Mouse (Mus musculus) Muller cell, postnatal 12 days (primary cell): ENCODE measurements around the gene Nxf2.
"Not testable (repeated sequence)": the region's sequence is repeated elsewhere in the genome, so short reads cannot be mapped to it uniquely, and the experiment has no call there.

ENCODE experiments used
- DNase-seq: peaks from one replicate; pipeline ENCODE4 v3.0.0-alpha.2; 2015; ENCODE audit errors: inconsistent ontology term

Nxf2 gene

DNA sequence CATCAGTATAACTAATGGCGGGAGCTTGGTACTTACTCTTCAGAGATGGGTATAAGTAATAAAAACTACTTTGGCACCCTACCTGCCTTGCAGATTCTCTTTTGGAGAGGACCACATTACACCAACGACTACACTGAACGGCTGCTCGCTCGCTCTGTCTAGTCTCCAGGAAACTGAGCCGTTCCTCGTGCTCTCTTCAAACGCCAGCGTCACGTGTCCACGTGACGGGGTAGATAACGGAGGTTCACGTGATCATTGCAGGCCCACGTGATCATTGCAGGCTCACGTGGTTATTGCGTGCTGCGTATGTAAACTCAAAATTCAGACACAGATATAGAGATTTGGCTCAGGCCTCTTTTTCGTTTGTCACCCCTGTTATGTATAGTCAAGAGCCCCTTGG lies at the start of gene Nxf2:
Nxf2 (minus strand) TSS at position 209 of the 400 bp plus-strand sequence.
- no peak for DNase-seq

DNA sequence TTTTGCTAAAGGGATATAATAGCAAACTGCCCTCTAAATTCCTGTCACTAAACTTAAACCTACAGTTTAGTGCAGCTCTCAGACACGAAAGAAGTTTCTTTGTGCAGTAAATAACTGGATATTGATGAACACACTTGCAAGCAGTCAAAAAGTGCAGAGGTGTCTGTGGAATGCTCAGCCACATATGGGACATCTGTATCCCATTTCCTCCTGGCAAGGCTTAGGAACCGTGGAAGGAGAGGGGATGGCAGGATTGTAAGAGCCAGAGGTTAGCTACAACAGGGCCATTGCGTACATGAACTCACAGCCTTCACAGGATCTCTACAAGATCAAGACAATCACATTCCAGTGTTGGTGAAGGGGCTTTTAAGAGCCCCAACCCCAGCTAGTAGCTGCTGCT lies 46.8 kb upstream of the Nxf2 start:
- DNase-seq: no peak

- no peak for DNase-seq
These were observed 44.9 kb upstream of the Nxf2 start for GRCm38 (mm10) chrX:135009471-135009815.

- DNase-seq: peak; percentile 94
These were observed 44.3 kb upstream of the Nxf2 start, which contains the start of gene Zmat1 for GRCm38 (mm10) chrX:135008720-135009470. Gene Zmat1 (minus strand): TSS chrX:135009209.

- peak; percentile 39 for DNase-seq
These were observed 43.5 kb upstream of the Nxf2 start for GRCm38 (mm10) chrX:135008021-135008420.

- DNase-seq: peak; percentile 59
These were observed 1.1 kb downstream of the Nxf2 start for GRCm38 (mm10) chrX:134963305-134964094.

GRCm38 (mm10) chrX:134930361-134930760 lies 34.2 kb downstream of the Nxf2 start:
- DNase-seq: peak; percentile 12

DNA sequence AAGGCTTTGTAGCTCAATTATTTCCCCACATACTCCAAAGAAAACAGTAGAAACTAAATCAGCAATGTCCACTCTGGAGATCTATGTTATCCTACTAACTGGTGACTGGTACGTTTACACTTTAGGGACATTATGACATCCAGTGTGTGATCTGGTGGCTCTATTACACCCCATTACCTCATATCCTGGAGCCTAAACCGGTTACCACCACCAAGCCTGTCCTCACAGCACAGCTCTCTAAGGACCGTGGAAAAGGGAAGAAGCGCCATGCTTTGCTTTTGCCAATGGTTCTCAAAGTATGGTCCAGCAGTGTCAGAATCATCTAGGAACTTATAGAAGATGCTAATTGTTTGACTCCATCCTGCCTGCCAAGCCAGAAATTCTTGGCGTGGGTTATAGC lies 34.6 kb downstream of the Nxf2 start:
- no peak for DNase-seq

DNA sequence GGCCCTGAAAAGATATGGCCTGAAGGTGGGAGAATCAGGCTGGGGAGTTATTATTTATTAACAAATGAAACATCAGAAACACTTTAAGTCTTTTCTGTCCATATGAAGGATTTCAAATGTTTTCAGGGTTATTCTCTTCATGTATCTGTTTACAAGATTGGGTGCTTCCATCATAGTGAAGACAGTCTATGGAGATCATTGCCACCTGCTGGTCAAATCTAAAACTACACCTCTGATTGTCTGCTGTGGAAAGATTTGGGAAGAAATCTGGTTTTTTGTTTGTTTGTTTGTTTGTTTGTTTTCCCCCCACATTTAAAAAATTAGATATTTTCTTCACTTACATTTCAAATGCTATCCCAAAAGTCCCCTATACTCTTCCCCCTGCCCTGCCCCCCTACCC lies 39.5 kb downstream of the Nxf2 start:
- peak; percentile 12 for DNase-seq

GRCm38 (mm10) chrX:134923675-134924424 lies 40.7 kb downstream of the Nxf2 start:
- DNase-seq: peak; percentile 53

GRCm38 (mm10) chrX:134919220-134919619 lies 45.3 kb downstream of the Nxf2 start:
- no peak for DNase-seq

DNA sequence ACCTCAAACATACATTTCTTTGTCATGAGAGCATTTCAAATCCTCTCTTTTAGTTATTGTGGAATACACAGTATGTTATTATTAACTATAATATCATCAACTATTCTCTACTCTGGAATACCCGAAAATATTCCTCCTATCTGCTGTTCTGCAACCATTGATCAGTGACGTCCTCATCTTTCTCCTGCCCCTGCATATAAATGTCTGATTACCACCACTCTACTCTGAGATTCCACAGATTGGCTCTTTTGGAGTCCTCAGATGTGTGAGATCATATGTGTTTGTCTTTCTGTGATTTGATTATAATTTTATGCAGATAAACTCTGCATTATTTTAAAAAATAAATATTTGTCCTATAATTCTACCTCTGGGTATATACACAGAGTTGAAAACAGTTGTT lies 48.8 kb downstream of the Nxf2 start:
- DNase-seq: no peak

GRCm38 (mm10) chrX:134915315-134915714 lies 49.2 kb downstream of the Nxf2 start:
- not testable (repeated sequence) for DNase-seq

DNA sequence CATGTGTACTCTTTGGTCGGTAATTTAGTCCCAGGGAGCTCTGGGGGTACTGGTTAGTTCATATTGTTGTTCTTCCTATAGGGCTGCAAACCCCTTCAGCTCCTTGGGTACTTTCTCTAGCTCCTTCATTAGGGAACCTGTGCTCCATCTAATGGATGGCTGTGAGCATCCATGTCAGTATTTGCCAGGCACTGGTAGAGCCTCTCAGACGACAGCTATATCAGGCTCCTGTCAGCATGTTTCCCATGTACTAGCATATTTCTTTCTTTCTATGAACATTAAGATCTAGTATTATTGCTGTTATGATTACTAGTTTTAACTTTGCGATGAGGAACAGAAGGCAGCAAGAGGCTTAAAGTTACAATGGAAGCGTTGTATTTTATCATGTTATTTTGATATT lies 49.7 kb downstream of the Nxf2 start:
- DNase-seq: no peak

DNA sequence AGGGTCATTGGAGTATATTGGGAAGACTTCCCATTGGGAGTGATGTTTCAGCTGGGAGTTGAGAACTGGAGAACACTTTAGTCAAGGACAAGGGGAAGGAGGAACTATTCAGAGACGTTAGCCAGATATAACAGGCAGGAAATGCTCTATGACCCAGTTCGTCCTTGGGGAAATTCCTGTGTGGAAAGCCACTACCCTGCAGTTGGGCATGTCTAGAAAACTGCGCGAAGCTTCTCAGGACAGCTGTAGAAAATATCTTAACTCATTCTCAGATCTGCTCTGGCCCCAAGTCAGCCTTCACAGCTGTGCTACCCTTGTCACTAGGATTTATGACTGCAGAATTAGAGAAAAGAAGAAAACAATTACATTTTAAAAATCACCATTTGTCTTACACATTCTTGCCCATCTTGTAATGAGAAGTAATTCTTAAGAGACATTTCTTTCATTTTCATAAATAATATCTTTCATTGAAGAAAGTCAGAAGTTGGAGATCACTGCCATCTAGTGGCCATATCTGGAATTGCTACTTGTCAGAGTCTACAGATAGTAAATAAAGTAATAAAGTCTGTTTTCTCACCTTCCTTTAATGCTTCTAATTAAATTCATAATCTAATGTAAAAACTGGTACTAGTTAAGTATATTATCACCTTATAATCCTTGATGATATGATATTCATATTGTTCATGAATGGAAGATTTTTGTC lies 51.2 kb downstream of the Nxf2 start:
- peak; percentile 12 for DNase-seq

DNA sequence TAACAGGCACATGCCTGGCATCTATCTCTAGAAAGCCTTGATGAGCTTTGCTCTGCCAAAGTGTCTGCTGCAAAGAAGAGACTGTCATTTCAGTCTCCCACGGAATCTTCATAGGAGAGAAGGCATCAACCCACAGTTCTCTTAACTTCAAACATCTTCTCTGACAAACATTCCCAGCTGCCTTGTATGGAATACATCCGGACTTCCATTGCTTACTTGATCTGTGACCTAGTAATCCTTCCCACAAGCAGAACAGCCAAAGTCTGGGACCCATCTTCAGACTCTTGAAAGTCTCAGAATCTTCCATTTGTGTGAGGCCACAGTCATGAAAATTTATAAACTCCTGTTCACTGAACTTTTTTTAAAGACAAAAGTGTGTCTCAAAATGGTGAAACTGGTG lies 51.7 kb downstream of the Nxf2 start:
- no peak for DNase-seq

GRCm38 (mm10) chrX:134910345-134910744 lies 54.2 kb downstream of the Nxf2 start:
- DNase-seq: no peak
